Comparison of ENCODE assay signal across 20 mouse cellular contexts in the genomic region with DNA sequence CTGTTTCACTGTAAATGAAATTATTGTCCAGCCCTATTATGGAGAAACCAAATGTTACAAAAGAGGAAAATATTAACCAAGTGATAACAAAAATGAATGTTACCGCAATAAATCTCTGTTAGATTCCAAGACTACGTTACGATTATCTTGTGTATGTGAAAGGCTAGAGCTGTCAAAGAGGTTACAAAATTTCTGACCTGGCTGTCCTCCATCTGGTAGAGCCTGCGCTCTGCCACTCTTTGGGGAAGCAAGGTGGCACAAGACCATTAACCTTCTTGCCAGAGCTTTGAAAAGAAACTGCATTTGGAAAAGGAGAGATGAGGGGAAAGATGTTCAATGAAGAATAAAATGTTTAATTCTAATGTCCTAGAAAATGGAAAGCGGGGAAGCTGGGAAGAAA.
"Had no signal": no experiment of that assay in that cellular context is flagged by ENCODE, and none has a peak within 500 bp of the region (broad histone marks: within the 10 kb centered on the region; RNA-seq: fewer than 3 reads in every experiment).

No protein-coding gene starts in this region.

- H3K4me3 ChIP-seq: kidney, embryonic 15.5 days; left cerebral cortex, adult 2 months; liver, embryonic 12.5 days; liver, embryonic 15.5 days; lung, embryonic 15.5 days; midbrain, embryonic 12.5 days; midbrain, embryonic 15.5 days; neural tube, embryonic 12.5 days; neural tube, embryonic 15.5 days had no signal

- H3K36me3 ChIP-seq: kidney, embryonic 15.5 days; liver, embryonic 12.5 days; liver, embryonic 15.5 days; lung, embryonic 15.5 days; midbrain, embryonic 12.5 days; midbrain, embryonic 15.5 days; neural tube, embryonic 12.5 days; neural tube, embryonic 15.5 days had no signal

- ATAC-seq: liver, embryonic 12.5 days; midbrain, embryonic 15.5 days had no signal

- H3K27me3 ChIP-seq: kidney, embryonic 15.5 days; liver, embryonic 12.5 days; liver, embryonic 15.5 days; lung, embryonic 15.5 days; midbrain, embryonic 12.5 days; midbrain, embryonic 15.5 days; neural tube, embryonic 12.5 days; neural tube, embryonic 15.5 days had no signal

- H3K27ac ChIP-seq: kidney, embryonic 15.5 days; left cerebral cortex, adult 2 months; liver, embryonic 12.5 days; liver, embryonic 15.5 days; lung, embryonic 15.5 days; macrophage; midbrain, embryonic 12.5 days; midbrain, embryonic 15.5 days; neural tube, embryonic 12.5 days; neural tube, embryonic 15.5 days; stomach, postnatal 0 days had no signal

- H3K4me1 ChIP-seq: kidney, embryonic 15.5 days; liver, embryonic 12.5 days; liver, embryonic 15.5 days; lung, embryonic 15.5 days; midbrain, embryonic 12.5 days; midbrain, embryonic 15.5 days; neural tube, embryonic 12.5 days; neural tube, embryonic 15.5 days had no signal

- DNase-seq: kidney, postnatal 10 days; layer of hippocampus, postnatal 36 days; lung, adult 18-20 months; lung, postnatal 14 days; right cerebral cortex, adult 18-20 months; right cerebral cortex, postnatal 14 days; right cerebral cortex, postnatal 4 days; thymus, adult 2 months; thymus, postnatal 14 days had no signal

- H3K4me2 ChIP-seq: kidney, embryonic 15.5 days; liver, embryonic 12.5 days; liver, embryonic 15.5 days; lung, embryonic 15.5 days; midbrain, embryonic 12.5 days; midbrain, embryonic 15.5 days; neural tube, embryonic 12.5 days; neural tube, embryonic 15.5 days had no signal

- H3K9ac ChIP-seq: kidney, embryonic 15.5 days; liver, embryonic 12.5 days; liver, embryonic 15.5 days; lung, embryonic 15.5 days; midbrain, embryonic 12.5 days; midbrain, embryonic 15.5 days; neural tube, embryonic 12.5 days; neural tube, embryonic 15.5 days had no signal

- H3K9me3 ChIP-seq: kidney, embryonic 15.5 days; liver, embryonic 12.5 days; liver, embryonic 15.5 days; lung, embryonic 15.5 days; midbrain, embryonic 12.5 days; midbrain, embryonic 15.5 days; neural tube, embryonic 12.5 days; neural tube, embryonic 15.5 days had no signal
